Mouse (Mus musculus) forebrain, postnatal 0 days (tissue): Measurements from ENCODE around the gene Gm17304. TPM values are rescaled to one million over a fixed set of nuclear protein-coding genes. Genes with fewer than 3 reads are reported as not detected.
A peak's percentile ranks its signal among the peaks of the same experiment; 100 is the strongest.

Source experiments
- ATAC-seq: fragments of 200-750 bp; cut with Nextera tagmentation; 2 replicates; pipeline ENCODE4 v1.8.0; 2017; ENCODE audit warnings: mild to moderate bottlenecking, moderate library complexity
- DNase-seq: peaks from one replicate; pipeline ENCODE4 v3.0.0-alpha.2; 2015
- H3K27ac ChIP-seq: fragments of 300-500 bp; sonication (generic); 2 replicates; pipeline ENCODE4 v1.5.1; 2014; ENCODE audit warnings: low read depth, mild to moderate bottlenecking, antibody characterized with exemption, low read length, moderate library complexity, mixed read lengths
- H3K27me3 ChIP-seq: fragments of 300-500 bp; sonication (generic); 2 replicates; pipeline ENCODE4 v1.6.1; 2014; ENCODE audit warnings: mild to moderate bottlenecking, low read length, mixed read lengths; ENCODE audit not compliant: insufficient read depth
- H3K36me3 ChIP-seq: fragments of 300-500 bp; sonication (generic); 2 replicates; pipeline ENCODE4 v1.6.1; 2014; ENCODE audit warnings: mild to moderate bottlenecking, moderate library complexity; ENCODE audit not compliant: insufficient read depth
- H3K4me1 ChIP-seq: fragments of 300-500 bp; sonication (generic); 2 replicates; pipeline ENCODE4 v1.6.1; 2014; ENCODE audit warnings: antibody characterized with exemption; ENCODE audit not compliant: insufficient read depth
- H3K4me2 ChIP-seq: fragments of 300-500 bp; sonication (generic); 2 replicates; pipeline ENCODE4 v1.6.1; 2014; ENCODE audit warnings: low read depth, mild to moderate bottlenecking, moderate library complexity
- H3K4me3 ChIP-seq: fragments of 300-500 bp; sonication (generic); 2 replicates; pipeline ENCODE4 v1.5.1; 2014; ENCODE audit warnings: low read depth, low read length, mixed read lengths
- H3K9ac ChIP-seq: fragments of 300-500 bp; sonication (generic); 2 replicates; pipeline ENCODE4 v1.6.1; 2014; ENCODE audit warnings: mild to moderate bottlenecking
- H3K9me3 ChIP-seq: fragments of 300-500 bp; sonication (generic); 2 replicates; pipeline ENCODE4 v1.6.1; 2016; ENCODE audit warnings: low read length
- CTCF ChIP-seq: sonication (generic); IDR thresholded peaks from 2 replicates; pipeline ENCODE4 v1.5.1; 2016; ENCODE audit warnings: antibody characterized with exemption, control low read depth, low read depth
- WGBS: fragments of 180-500 bp; shearing (Covaris S2); extraction: QIAGEN DNeasy Blood & Tissue Kit; methylation state at CpG from one replicate; pipeline ENCODE4 v1.1.7; 2014; 5-methylcytosine and 5-hydroxymethylcytosine counted together
- polyA plus RNA-seq: library from polyadenylated mRNA; unstranded; fragments of >200 nt; fragmentation: Nextera tagmentation; extraction: Ambion mirVana; gene quantifications from 2 replicates; pipeline ENCODE4 v1.2.1, GENCODE M21; 2015
- total RNA-seq: library from RNA; depleted of rRNA; stranded (reverse); fragments of >200 nt; gene quantifications from 2 replicates; pipeline ENCODE4 v1.2.3, GENCODE M21; 2014; rRNA removed

The Gm17304 gene
- total RNA-seq = not detected in 2 replicates
- not detected in 2 replicates for polyA plus RNA-seq

- no peaks in the 10 kb centered on the region for H3K4me1 ChIP-seq
- 93% methylated on average over 4 of the region's 4 CpGs for WGBS
- ATAC-seq = no peak
- no peak for TF ChIP-seq CTCF
- H3K9me3 ChIP-seq = no peaks in the 10 kb centered on the region
- H3K36me3 ChIP-seq = no peaks in the 10 kb centered on the region
- H3K27me3 ChIP-seq = no peaks in the 10 kb centered on the region
- H3K27ac ChIP-seq = no peak within 1 kb of the TSS
- DNase-seq = no peak
- H3K4me3 ChIP-seq = no peak within 1 kb of the TSS
- no peak within 1 kb of the TSS for H3K9ac ChIP-seq
- no peak within 1 kb of the TSS for H3K4me2 ChIP-seq
Measured at GRCm38 (mm10) chr5:106608798-106609197, at the start of gene Gm17304. Gene Gm17304, plus strand, starts transcription at chr5:106609098.

DNA sequence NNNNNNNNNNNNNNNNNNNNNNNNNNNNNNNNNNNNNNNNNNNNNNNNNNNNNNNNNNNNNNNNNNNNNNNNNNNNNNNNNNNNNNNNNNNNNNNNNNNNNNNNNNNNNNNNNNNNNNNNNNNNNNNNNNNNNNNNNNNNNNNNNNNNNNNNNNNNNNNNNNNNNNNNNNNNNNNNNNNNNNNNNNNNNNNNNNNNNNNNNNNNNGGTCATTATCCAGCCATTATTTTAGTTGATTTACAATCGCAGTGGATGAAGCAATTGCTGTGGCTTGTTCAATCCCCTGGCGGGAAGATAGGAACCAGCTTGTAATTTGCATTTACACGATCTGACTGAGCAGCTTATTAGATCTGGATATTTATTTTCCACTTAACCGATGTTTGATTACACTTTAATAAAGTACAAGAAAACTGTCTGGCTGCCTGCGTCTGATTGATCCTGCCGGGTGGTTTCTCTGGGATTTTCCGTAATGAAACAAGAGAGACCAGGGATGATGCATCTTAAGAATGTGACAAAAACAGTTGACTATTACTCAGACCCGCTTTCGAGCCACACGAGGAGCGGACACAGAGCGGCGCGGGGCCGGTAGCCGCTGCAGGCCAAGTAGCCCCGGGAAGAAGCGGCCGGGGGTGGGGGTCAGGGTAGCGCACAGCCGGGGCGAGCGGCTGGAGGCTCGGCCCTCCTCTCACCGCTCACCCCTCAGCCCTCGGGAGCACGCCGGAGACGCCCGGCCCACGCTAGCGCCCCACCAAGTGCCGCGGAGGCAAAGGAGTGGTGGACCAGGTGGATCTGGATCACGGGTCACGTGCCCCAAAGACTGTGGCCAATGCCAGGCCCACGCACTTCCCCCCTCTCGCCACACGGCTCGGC, 48.0 kb upstream of the Gm17304 start:
- peaks cover 78% of the 10 kb centered on the region for H3K27me3 ChIP-seq
- no peak; the same call in 1 of the 2 replicates for TF ChIP-seq CTCF
- ATAC-seq = peak; percentile 75

DNA sequence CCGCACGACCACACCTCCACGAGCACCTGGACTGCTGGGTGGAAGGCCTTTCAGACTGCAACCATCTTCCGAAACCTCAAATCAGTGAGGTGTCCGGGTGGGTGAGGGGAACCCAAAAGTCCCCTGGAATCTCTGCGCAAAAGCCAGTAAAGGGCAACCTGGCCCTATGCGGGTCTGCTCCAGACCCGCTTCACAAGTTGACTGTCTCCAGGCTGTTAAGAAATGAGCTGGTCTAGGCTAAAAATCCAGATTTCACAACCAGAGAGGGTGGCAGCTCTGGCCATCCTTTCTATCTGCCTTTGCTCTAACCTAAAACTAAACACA, 47.4 kb upstream of the Gm17304 start:
- no peak for TF ChIP-seq CTCF
- Histone ChIP-seq H3K9me3 (no peaks in the 10 kb centered on the region), H3K9ac (no peak overlapping the region), H3K4me3 (peak overlapping the region; percentile 24), H3K36me3 (no peaks in the 10 kb centered on the region), H3K27me3 (peaks cover 82% of the 10 kb centered on the region), H3K4me1 (peaks cover 5% of the 10 kb centered on the region), H3K27ac (no peak overlapping the region), H3K4me2 (peak overlapping the region; percentile 56)
- WGBS = 19% methylated on average over 8 of the region's 8 CpGs
- no peak for DNase-seq
- no peak for ATAC-seq

More for the DNA sequence above, 48.0 kb upstream of the Gm17304 start:
- H3K4me3 ChIP-seq = peak overlapping the region; percentile 24
- WGBS = 4% methylated on average over 40 of the region's 40 CpGs
- H3K9me3 ChIP-seq = no peaks in the 10 kb centered on the region
- no peak overlapping the region for H3K9ac ChIP-seq
- no peak overlapping the region for H3K27ac ChIP-seq
- no peaks in the 10 kb centered on the region for H3K36me3 ChIP-seq
- DNase-seq = peak; percentile 82
- peaks cover 5% of the 10 kb centered on the region for H3K4me1 ChIP-seq
- H3K4me2 ChIP-seq = peak overlapping the region; percentile 56

DNA sequence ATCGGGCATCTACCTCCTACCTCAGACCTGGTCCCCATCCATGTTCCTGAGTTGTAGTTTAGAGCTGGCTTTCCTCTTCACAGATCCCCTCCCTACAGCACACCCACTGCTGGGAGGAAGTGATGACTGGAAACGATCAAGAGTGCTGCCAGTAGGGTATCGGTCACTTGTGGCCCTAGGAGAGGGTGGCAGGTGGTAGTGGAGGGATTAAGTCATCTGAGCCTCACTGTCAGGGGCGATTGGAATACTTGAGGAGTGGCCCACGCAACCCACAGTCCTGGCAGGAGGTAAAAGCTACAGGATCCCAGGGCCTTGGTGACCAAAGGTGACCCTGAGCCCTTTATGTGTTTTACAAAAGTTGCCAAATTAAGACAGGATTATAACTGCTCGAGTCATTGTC, 42.9 kb upstream of the Gm17304 start:
- 23% methylated on average over 6 of the region's 6 CpGs for WGBS
- Histone ChIP-seq H3K36me3 (no peaks in the 10 kb centered on the region), H3K9ac (no peak overlapping the region)

DNA sequence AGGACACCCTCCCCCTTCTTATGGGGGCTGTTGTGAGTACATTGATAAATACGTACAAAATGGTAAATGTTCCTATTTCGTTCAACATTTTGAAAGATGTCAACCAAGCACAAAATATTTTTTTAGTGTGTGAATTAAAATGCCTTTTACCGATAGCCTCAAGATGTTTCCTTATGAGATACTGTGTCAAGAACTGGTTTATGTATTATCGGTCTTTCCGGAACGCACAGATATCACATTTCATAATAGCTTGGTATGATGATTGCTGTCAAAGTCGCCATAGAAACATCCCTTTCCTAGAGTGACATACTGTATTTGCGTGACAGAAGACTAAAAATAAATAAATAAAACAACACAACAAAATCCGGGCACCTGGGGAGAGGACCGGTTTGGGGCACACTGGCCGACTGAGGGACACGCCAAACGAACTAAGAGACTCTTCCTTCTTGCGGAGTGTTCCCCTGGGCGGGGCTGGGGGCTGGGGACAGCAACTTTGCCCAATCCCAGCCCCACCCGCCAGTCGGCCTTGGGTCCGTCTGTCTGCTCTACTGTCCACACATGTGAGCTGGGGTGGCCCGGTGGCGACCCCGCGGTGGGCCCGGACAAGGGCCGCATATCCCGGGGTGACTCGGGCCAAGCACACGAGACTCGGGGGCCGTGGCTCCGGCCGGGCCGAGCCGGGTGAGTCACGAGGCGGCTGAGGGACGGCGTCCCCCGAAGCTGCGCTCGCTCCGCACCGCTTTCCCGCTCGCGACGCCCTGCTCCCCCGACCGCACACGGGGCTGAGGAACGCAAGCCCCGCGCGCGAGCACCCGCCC, 34.9 kb upstream of the Gm17304 start:
- DNase-seq = peak; percentile 44
- Histone ChIP-seq H3K9me3 (no peaks in the 10 kb centered on the region), H3K36me3 (no peaks in the 10 kb centered on the region), H3K9ac (peak overlapping the region; percentile 51), H3K27ac (no peak overlapping the region), H3K4me2 (peak overlapping the region; percentile 92), H3K4me1 (no peaks in the 10 kb centered on the region), H3K4me3 (peak overlapping the region; percentile 45), H3K27me3 (peaks cover 60% of the 10 kb centered on the region)
- ATAC-seq = peak; percentile 59
- WGBS = 9% methylated on average over 54 of the region's 55 CpGs
- TF ChIP-seq CTCF = no peak

More for the DNA sequence above, 42.9 kb upstream of the Gm17304 start:
- Histone ChIP-seq H3K9me3 (no peaks in the 10 kb centered on the region), H3K27ac (no peak overlapping the region), H3K4me2 (no peak overlapping the region), H3K27me3 (peaks cover 92% of the 10 kb centered on the region), H3K4me3 (no peak overlapping the region), H3K4me1 (peaks cover 3% of the 10 kb centered on the region)
- no peak for ATAC-seq
- TF ChIP-seq CTCF = no peak
- no peak for DNase-seq

DNA sequence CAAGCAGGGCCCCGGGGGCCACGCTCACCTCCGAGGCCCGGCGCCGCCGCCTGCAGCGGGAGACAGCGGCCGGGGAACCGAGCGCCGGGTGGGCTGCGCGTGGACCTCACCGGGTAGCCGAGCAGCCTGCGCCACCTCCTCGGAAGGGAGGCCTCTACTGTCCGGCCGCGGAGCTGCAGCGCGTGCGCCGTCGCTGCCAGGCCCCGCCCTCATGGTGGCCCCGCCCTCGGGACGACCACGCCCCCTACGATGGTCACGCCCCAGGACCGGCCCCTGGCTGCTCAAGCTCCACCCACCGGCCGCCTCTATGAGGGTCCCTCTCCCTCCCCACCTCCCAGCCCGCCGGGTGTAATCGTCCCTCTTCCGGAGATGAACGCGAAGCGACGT, 34.3 kb upstream of the Gm17304 start:
- H3K27me3 ChIP-seq = peaks cover 54% of the 10 kb centered on the region
- no peaks in the 10 kb centered on the region for H3K36me3 ChIP-seq
- H3K4me1 ChIP-seq = no peaks in the 10 kb centered on the region
- H3K4me2 ChIP-seq = peak overlapping the region; percentile 92
- TF ChIP-seq CTCF = peak; percentile 65
- H3K9me3 ChIP-seq = no peaks in the 10 kb centered on the region
- H3K4me3 ChIP-seq = peak overlapping the region; percentile 45
- ATAC-seq (peak; percentile 89), DNase-seq (peak; percentile 77)
- H3K27ac ChIP-seq = no peak overlapping the region
- whole genome bisulfite sequencing = under 1% methylated on average over 41 of the region's 45 CpGs
- H3K9ac ChIP-seq = peak overlapping the region; percentile 51
